Mouse (Mus musculus) lung, adult 2 months (tissue): ENCODE data around the gene Cit.

Experiments used
- CTCF ChIP-seq: fragments of 200-500 bp; IDR thresholded peaks from 2 replicates; pipeline ENCODE4 v1.5.1; 2011; ENCODE audit warnings: mild to moderate bottlenecking, low read length, control low read depth; ENCODE audit not compliant: insufficient read depth
- POLR2A ChIP-seq: fragments of 200-500 bp; IDR thresholded peaks from 2 replicates; pipeline ENCODE4 v1.6.1; 2011; ENCODE audit warnings: low read depth, mild to moderate bottlenecking, control low read depth, low read length, borderline replicate concordance; ENCODE audit errors: extremely low read depth

GRCm38 (mm10) chr5:115854370-115854769 is 9.3 kb downstream of the Cit start:
- TF ChIP-seq POLR2A (peak; percentile 11; the same call in 1 of the 2 replicates), CTCF (no peak)
